Mouse (Mus musculus) heart, embryonic 15.5 days (tissue): ENCODE measurements around the gene Rbm15. TPM values are rescaled to one million over a fixed set of nuclear protein-coding genes. Genes with fewer than 3 reads are reported as not detected.

Experiments used
- ATAC-seq: fragments of 200-750 bp; cut with Nextera tagmentation; replicated peaks from 2 replicates; pipeline ENCODE4 v1.8.0; 2017; ENCODE audit warnings: low read depth, moderate TSS enrichment; ENCODE audit not compliant: insufficient number of reproducible peaks, insufficient read depth, low FRiP score
- H3K27ac ChIP-seq: fragments of 300-500 bp; sonication (generic); 2 replicates; pipeline ENCODE4 v1.5.1; 2015; ENCODE audit warnings: mild to moderate bottlenecking, inconsistent platforms
- H3K27me3 ChIP-seq: fragments of 300-500 bp; sonication (generic); 2 replicates; pipeline ENCODE4 v1.6.1; 2015; ENCODE audit warnings: inconsistent platforms
- H3K36me3 ChIP-seq: fragments of 300-500 bp; sonication (generic); 2 replicates; pipeline ENCODE4 v1.6.1; 2015; ENCODE audit warnings: mild to moderate bottlenecking, inconsistent platforms
- H3K4me1 ChIP-seq: fragments of 300-500 bp; sonication (generic); replicated peaks from 2 replicates; pipeline ENCODE4 v1.6.1; 2015; ENCODE audit warnings: inconsistent platforms
- H3K4me2 ChIP-seq: fragments of 300-500 bp; sonication (generic); 2 replicates; pipeline ENCODE4 v1.6.1; 2015; ENCODE audit warnings: inconsistent platforms, mild to moderate bottlenecking, moderate library complexity
- H3K4me3 ChIP-seq: fragments of 300-500 bp; sonication (generic); 2 replicates; pipeline ENCODE4 v1.5.1; 2015; ENCODE audit warnings: mild to moderate bottlenecking, inconsistent platforms
- H3K9ac ChIP-seq: fragments of 300-500 bp; sonication (generic); 2 replicates; pipeline ENCODE4 v1.6.1; 2015; ENCODE audit warnings: mild to moderate bottlenecking, inconsistent platforms
- H3K9me3 ChIP-seq: fragments of 300-500 bp; sonication (generic); replicated peaks from 2 replicates; pipeline ENCODE4 v1.6.1; 2016; ENCODE audit warnings: inconsistent platforms
- WGBS: fragments of 180-500 bp; shearing (Covaris S2); methylation state at CpG from one replicate; pipeline ENCODE4 v1.1.7; 2015; ENCODE audit warnings: mixed read lengths; 5-methylcytosine and 5-hydroxymethylcytosine counted together
- polyA plus RNA-seq: library from polyadenylated mRNA; unstranded; fragments of >200 nt; fragmentation: Nextera tagmentation; extraction: Ambion mirVana; gene quantifications from 2 replicates; pipeline ENCODE4 v1.2.1, GENCODE M21; 2015

The Rbm15 gene
- 10.6 and 10.9 TPM in 2 replicates for polyA plus RNA-seq

DNA sequence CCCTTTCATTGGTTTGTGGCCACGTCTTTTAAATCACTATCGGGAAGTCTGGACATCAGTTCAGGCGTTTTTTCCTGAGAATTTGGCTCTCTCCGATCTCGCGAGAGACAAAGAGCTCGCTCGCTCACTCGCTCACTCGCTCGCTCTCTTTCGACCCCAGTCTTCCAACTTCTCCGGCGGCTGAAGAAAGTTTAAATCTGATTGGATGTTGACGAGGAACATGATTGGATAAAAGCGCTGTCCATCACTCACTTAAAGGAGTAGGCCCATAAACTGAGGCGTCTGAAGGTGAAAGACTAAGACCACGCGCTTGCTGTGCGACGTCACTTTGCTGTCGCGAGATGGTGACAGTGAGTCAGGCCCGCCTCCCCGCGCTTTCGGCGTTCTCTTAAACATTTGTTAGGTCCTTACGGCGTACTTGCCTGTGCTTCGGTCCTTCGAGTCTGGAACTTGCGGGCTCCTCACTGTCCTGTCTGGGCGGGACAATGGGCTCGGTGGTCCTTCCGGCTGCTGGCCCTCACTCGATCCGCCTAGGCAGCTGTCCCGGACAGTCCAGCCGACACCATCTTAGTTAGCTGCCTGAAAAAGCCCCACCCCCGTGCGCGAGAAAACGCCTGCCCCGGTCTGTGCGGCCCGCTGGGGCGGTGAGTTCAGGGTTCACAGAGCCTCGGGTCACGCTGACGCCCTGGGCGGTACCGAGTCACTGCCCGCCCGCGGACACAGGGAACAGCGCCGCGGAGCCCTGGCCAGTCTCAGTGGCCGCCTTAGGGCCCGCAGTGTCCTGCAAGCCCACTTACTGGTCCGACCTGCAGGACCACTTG is at the start of gene Rbm15:
Gene Rbm15, minus strand, starts transcription at position 293 of the 821 bp plus-strand sequence.
- Histone ChIP-seq H3K4me3 (peak within 1 kb of the TSS; percentile 86), H3K9ac (peak within 1 kb of the TSS; percentile 92), H3K4me2 (peak within 1 kb of the TSS; percentile 84), H3K4me1 (peaks cover 21% of the 10 kb centered on the region), H3K9me3 (no peaks in the 10 kb centered on the region), H3K27ac (peak within 1 kb of the TSS; percentile 97), H3K27me3 (no peaks in the 10 kb centered on the region), H3K36me3 (peaks cover 14% of the 10 kb centered on the region)
- under 1% methylated on average over 62 of the region's 62 CpGs for WGBS
- peak; percentile 89 for ATAC-seq

DNA sequence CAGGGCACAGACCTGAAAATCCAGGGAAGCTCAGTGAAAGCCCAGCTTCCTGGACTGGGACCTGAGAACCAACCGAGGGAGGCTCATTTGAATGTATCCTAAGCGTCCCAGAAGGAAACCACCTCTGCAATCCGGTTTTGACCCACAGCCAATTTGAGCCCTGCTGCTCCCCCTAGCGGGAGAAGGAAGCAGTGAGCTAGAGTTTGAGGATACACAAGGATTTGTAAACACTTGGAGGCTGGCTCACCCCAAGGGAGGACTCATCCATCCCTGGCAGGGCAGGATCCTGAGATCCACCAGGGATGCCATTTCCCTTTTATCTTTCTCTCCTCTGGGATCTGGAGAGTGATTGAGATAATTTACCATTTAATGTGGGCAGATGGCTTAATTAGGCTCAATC is 45.9 kb upstream of the Rbm15 start:
- H3K9ac ChIP-seq, result no peak overlapping the region
- ATAC-seq, result no peak
- 0 out of 2 replicates have a peak, but pooled peaks cover 4% of the 10 kb centered on the region for H3K27me3 ChIP-seq
- H3K4me1 ChIP-seq, result peaks cover 13% of the 10 kb centered on the region
- no peak overlapping the region for H3K4me2 ChIP-seq
- H3K4me3 ChIP-seq, result no peak overlapping the region
- no peaks in the 10 kb centered on the region for H3K36me3 ChIP-seq
- no peaks in the 10 kb centered on the region for H3K9me3 ChIP-seq
- 4% methylated on average over 4 of the region's 4 CpGs for WGBS
- H3K27ac ChIP-seq, result no peak overlapping the region

DNA sequence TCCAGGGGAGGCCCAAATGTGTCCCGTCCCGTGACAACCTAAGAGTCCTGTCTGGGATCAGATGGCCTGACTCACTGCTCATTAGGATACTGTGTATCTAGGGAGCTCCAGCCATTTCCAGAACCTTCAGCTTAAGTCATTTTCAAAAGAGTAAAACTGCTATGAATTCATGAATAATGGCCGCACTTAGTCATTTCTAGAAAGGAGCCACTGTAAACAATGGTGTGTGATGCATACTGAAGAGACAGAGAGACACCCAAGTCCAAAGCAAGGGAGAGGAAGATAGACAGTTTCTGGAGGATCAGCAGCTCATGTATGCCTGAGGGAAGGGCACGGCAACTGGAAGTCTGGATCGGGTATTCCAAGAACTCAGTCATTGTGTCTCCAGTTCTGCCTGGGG is 45.2 kb upstream of the Rbm15 start:
- Histone ChIP-seq H3K4me2 (no peak overlapping the region), H3K9me3 (no peaks in the 10 kb centered on the region), H3K4me3 (no peak overlapping the region), H3K27me3 (0 out of 2 replicates have a peak, but pooled peaks cover 4% of the 10 kb centered on the region), H3K36me3 (no peaks in the 10 kb centered on the region), H3K4me1 (peaks cover 11% of the 10 kb centered on the region; the same call in 1 of the 2 replicates), H3K27ac (no peak overlapping the region), H3K9ac (no peak overlapping the region)
- ATAC-seq, result no peak
- 60% methylated on average over 5 of the region's 5 CpGs for WGBS

DNA sequence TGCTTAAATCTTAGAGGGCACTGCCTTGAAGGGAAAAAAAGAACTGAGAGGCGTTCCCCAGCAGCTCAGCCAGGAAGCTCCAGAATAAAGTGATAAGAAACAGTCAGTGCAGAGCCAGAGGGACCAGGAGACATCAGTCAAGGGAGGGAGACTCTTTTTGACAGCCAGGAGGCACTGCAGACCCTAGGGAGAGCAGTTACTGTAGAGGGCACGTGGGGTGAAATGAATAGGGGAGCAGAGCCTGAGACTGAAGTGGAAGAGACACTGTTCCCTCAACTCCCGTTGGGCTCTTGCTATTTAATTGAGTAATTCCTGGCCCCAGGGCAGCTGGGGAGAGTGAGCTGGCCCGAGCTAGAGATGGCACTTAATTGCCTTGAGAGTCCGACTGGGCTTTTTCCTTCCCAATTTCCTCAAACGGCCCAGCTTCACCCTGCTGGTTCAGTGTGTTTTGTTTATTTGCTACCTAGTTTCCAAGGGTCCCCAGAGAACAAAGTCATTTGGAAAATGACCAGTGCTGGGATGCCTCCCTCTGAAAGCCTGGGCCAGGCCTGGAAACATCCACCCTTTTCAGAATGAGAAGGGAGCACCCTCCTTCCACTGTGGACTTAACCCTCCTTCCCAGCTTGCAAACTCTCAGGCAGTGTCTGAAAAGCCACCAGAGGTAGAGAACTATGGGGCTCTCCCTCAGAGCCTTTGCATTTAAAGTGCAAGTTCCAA is 41.6 kb upstream of the Rbm15 start:
- Histone ChIP-seq H3K4me1 (peaks cover 5% of the 10 kb centered on the region; the same call in 1 of the 2 replicates), H3K27me3 (no peaks in the 10 kb centered on the region), H3K27ac (no peak overlapping the region), H3K9me3 (no peaks in the 10 kb centered on the region), H3K4me3 (no peak overlapping the region), H3K36me3 (no peaks in the 10 kb centered on the region), H3K9ac (no peak overlapping the region), H3K4me2 (no peak overlapping the region)
- no peak for ATAC-seq
- 17% methylated on average over 6 of the region's 6 CpGs for WGBS

DNA sequence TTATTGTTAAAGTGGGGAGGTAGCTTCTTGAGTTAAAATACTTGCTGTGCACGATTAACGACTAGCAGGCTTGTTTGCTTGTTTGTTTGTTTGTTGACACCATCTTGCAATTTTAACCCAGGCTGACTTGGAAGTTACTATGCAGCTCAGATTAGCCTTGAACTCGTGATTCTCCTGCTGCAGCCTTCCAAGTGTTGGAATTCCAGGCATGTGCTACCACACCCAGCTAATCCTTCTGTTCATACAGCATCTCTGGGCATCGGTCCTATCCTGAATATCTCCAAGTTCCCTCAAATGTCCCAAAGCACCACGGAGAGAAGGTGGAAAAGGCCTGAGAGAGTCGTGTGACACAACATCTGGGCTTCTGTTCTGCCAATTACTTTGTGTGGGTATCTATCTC is 35.7 kb upstream of the Rbm15 start:
- Histone ChIP-seq H3K4me2 (no peak overlapping the region), H3K27ac (no peak overlapping the region), H3K9me3 (no peaks in the 10 kb centered on the region), H3K4me3 (no peak overlapping the region), H3K27me3 (peaks cover 12% of the 10 kb centered on the region), H3K4me1 (no peaks in the 10 kb centered on the region), H3K36me3 (no peaks in the 10 kb centered on the region), H3K9ac (no peak overlapping the region)
- no peak for ATAC-seq
- WGBS, result 60% methylated on average over 6 of the region's 6 CpGs

DNA sequence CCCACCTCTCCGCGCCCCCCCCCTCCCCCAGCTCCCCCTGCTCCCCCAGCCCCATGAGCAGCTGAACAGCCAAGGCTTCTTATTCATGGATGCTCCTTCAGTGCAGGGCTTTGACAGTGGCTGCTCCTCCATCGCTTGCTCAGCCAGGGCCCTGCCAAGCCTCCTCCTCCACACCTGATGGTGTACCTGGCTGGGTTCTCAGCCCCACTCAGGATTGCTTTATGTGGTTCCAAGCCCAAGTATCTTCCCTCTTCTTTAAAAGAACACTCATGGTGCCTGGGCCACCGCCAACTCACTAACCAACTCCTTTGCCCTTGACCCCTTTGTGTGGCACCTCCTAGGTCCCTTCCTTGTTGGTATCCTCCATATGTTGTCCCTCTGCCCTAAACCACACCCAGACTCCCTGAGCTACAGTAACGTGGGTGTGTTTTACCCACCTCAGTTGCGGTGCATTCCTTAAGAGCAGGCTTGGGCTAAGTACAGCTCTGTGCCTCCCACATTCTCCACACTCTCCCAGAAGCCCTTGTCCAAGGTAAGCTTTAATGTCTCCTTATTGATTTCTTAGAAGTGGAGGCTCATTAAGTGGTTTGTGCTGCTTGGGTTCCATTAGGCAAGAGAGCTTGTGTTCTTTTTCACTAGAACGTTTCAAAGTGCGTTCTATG is 34.6 kb upstream of the Rbm15 start:
- no peak overlapping the region for H3K27ac ChIP-seq
- H3K4me1 ChIP-seq, result no peaks in the 10 kb centered on the region
- H3K27me3 ChIP-seq, result peaks cover 12% of the 10 kb centered on the region
- no peak for ATAC-seq
- 72% methylated on average over 8 of the region's 8 CpGs for WGBS
- H3K9me3 ChIP-seq, result no peaks in the 10 kb centered on the region
- H3K9ac ChIP-seq, result no peak overlapping the region
- H3K4me3 ChIP-seq, result no peak overlapping the region
- no peak overlapping the region for H3K4me2 ChIP-seq
- H3K36me3 ChIP-seq, result no peaks in the 10 kb centered on the region

DNA sequence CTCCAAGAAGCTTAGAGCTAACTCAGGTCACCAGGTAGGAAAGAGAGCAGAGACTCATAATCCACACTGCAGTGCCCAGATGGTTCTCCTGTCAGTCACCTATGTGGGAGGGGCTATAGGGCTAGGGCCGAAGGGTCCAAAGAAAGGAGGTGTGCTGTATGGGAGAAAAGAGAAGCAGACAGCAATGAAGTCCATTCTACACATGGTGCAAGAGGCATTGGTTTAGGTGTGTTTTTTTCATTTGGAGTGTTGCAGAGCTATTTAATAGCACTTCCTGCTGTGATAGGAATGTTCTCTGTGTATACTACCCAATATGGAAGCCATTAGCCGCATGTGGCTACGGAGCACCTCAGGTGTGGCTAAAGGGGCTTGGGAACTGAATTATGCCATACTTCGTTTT is 31.9 kb upstream of the Rbm15 start:
- peaks cover 12% of the 10 kb centered on the region for H3K27me3 ChIP-seq
- no peak for ATAC-seq
- no peaks in the 10 kb centered on the region for H3K9me3 ChIP-seq
- H3K4me1 ChIP-seq, result 0 out of 2 replicates have a peak, but pooled peaks cover 3% of the 10 kb centered on the region
- no peak overlapping the region for H3K9ac ChIP-seq
- no peak overlapping the region for H3K4me2 ChIP-seq
- H3K4me3 ChIP-seq, result no peak overlapping the region
- no peak overlapping the region for H3K27ac ChIP-seq
- WGBS, result 82% methylated on average over 4 of the region's 4 CpGs
- H3K36me3 ChIP-seq, result no peaks in the 10 kb centered on the region

- Histone ChIP-seq H3K36me3 (no peaks in the 10 kb centered on the region), H3K4me1 (peaks cover 8% of the 10 kb centered on the region; the same call in 1 of the 2 replicates), H3K4me2 (no peak overlapping the region), H3K27ac (no peak overlapping the region), H3K27me3 (peaks cover 12% of the 10 kb centered on the region), H3K9me3 (no peaks in the 10 kb centered on the region), H3K4me3 (no peak overlapping the region), H3K9ac (no peak overlapping the region)
- ATAC-seq, result no peak
- 83% methylated on average over 5 of the region's 5 CpGs for WGBS
Observed at GRCm38 (mm10) chr3:107363391-107363790, 29.9 kb upstream of the Rbm15 start.

DNA sequence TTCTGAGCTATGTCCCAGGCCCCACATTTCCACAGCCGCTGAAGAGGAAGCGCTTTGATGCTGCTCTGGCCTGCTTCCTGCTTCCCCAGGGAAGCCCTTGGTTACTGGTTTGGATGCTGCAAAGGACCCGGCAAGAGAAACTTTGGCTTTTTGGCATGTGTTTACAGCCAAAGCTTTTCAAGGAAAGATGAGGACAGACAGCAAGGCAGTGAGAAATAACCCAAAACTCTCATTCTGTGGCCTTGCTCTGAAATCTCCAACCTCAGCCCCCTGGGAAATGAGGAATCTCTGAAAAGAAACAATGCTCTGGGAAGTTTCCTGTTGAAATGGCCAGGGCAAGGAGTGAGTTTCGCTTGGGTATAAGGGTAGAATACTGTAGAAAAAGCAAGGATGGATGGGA is 26.9 kb upstream of the Rbm15 start:
- 51% methylated on average over 4 of the region's 4 CpGs for WGBS

DNA sequence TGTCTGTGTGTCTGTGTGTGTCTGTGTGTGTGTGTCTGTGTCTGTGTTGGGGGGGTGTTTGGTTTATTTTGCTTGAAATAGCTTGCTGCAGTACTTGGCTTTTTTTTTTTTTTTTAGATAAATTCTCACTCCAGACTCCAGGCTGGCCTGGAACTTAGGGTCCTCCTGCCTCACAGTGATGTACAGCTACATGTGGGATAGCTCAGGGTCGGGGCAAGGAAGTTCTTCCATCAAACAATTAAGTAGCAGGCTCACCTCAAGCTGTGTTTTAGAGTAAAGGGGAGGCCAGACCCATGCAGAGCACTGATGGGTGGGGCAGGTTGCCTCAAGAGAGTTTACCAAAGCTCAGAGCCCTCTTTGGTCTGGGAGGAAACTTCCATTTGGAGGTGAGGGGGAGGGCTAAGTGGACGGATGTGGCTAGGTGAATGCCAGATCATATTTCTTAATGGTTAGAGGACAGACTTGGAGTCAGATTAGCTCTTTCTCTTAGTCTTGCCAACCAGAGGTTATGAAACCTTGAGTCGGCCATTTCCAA is 24.3 kb upstream of the Rbm15 start:
- WGBS, result 64% methylated on average over 3 of the region's 3 CpGs
- H3K36me3 ChIP-seq, result no peaks in the 10 kb centered on the region
- no peaks in the 10 kb centered on the region for H3K9me3 ChIP-seq
- H3K4me2 ChIP-seq, result no peak overlapping the region
- H3K27ac ChIP-seq, result no peak overlapping the region
- no peaks in the 10 kb centered on the region; the same call in 1 of the 2 replicates for H3K27me3 ChIP-seq
- no peak overlapping the region for H3K4me3 ChIP-seq
- H3K9ac ChIP-seq, result no peak overlapping the region
- peaks cover 15% of the 10 kb centered on the region for H3K4me1 ChIP-seq
- no peak for ATAC-seq

More for the DNA sequence above, 26.9 kb upstream of the Rbm15 start:
- no peak overlapping the region for H3K9ac ChIP-seq
- no peak overlapping the region for H3K4me2 ChIP-seq
- no peak overlapping the region for H3K27ac ChIP-seq
- H3K27me3 ChIP-seq, result no peaks in the 10 kb centered on the region; the same call in none of the 2 replicates
- H3K4me3 ChIP-seq, result no peak overlapping the region
- peaks cover 15% of the 10 kb centered on the region for H3K4me1 ChIP-seq
- no peak for ATAC-seq
- H3K36me3 ChIP-seq, result no peaks in the 10 kb centered on the region
- H3K9me3 ChIP-seq, result no peaks in the 10 kb centered on the region

DNA sequence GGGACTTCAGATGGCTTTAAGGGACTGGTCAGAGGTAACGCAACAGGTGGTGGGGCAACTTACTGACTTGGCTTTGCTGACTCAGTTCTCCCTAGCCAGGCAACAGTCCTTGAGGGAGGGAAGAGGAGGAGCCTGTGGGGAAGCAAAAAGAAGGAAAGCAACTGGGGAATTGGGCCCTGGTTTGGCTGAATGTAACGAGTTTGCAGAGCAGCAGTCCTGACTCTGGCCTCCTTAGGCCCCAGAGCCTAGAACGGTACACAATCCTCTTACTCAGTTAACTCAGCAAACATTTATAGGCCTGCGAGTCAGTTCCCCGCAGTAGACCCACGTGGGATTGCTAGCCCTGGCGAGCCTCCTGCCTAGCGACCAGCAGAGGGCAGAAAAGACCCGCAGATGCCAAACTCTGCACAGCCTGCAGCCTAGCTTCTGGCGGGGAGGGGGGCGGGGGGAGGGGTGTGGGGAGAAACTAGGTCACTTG is 23.5 kb upstream of the Rbm15 start:
- peak; percentile 78 for ATAC-seq
- peak overlapping the region; percentile 50 for H3K9ac ChIP-seq

More for the DNA sequence above, 23.5 kb upstream of the Rbm15 start:
- WGBS, result 1% methylated on average over 11 of the region's 11 CpGs
- Histone ChIP-seq H3K36me3 (no peaks in the 10 kb centered on the region), H3K4me1 (peaks cover 15% of the 10 kb centered on the region), H3K27me3 (no peaks in the 10 kb centered on the region; the same call in 1 of the 2 replicates), H3K9me3 (no peaks in the 10 kb centered on the region), H3K4me2 (peak overlapping the region; percentile 60), H3K27ac (no peak overlapping the region), H3K4me3 (peak overlapping the region; percentile 31)
